Mouse (Mus musculus) lung, postnatal 25 days (tissue): Measurements from ENCODE around the gene Mc1r.
A peak's percentile ranks its signal among the peaks of the same experiment; 100 is the strongest.
"Not testable (repeated sequence)": the region's sequence is repeated elsewhere in the genome, so short reads cannot be mapped to it uniquely, and the experiment has no call there.

ENCODE experiments used
- DNase-seq: peaks from one replicate; pipeline ENCODE4 v3.0.0; 2022; ENCODE audit warnings: low spot score

Gene Mc1r

DNA sequence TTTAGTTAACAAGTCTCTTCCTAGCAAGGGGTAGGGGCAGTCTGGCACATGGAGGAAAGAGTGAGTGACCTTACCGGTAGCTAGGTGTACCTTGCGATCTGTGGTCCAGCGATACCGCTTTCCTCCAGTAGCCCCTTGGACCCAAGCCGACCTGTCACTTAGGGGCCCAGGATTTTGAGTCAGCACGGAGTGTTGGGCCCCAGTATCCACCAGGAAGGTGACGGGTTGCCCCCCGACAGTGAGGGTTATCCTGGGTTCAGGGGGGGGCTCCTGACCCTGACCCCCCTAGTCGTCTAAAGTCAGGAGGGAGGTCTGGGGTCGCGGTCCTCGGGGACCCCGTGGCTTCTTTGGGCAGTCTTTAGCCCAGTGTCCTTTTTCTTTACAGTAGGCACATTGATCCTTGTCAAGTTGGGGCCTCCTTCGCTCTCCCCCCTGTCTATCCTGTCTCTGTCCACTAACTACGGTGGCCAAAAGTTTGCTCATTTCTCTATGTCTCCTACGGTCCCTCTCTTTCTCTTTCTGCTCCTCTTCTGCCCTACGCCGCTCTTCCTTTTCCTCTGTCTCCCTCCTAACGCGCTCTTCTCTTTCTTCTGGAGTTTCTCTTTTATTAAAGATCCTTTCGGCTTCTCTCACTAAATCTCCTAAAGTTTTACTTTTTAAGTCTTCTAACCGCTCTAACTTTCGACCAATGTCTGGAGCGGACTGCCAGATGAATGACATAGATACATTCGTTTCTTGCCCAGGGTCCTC is 24.9 kb downstream of the Mc1r start:
- DNase-seq, result no peak

DNA sequence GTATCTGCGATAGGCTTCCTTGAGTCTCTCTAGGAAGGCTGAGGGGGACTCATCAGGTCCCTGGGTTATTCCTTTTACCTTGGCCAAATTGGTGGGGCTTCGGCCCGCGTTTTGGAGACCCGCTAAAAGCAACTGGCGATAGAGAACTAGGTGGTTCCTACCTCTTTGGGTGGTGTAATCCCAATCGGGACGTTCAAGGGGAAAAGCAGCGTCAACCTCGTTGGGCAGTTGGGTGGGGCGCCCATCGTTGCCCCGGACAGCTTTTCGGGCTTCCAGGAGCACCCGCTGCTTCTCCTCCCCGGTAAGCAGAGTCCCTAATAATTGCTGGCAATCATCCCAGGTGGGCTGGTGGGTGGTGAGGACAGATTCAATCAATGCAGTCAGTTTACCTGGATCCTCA is 25.5 kb downstream of the Mc1r start:
- no peak for DNase-seq

DNA sequence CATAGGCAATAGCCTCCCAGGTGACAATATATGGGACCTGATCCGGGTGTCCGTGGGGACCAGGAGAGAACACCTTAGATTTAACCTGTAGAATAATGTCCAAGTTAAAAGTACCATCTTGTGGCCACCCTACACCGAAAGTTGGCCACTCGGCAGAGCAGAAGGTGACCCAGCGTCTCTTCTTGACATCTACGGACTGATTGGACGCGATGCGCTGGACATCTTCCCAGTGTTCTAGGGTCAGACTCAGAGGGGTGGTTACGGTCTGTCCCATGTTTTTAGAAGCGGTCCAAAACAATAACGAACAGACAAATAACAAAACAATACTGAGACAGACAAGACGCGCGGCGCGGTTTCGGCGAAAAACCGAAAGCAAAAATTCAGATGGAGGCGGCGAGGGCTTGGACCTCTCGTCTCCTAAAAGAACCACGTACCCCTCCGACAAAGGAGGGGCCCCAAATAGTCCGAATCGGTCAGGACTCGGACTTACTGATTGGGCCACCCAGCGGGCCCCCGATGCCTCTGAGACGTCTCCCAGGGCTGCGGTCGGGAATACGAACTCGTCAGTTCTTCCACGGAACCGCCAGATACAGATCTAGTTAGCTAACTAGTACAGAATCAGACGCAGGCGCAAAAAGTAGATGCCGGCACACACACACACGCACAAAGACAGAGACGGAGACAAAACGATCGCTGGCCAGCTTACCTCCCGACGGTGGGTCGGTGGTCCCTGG is 26.5 kb downstream of the Mc1r start:
- DNase-seq, result not testable (repeated sequence)

DNA sequence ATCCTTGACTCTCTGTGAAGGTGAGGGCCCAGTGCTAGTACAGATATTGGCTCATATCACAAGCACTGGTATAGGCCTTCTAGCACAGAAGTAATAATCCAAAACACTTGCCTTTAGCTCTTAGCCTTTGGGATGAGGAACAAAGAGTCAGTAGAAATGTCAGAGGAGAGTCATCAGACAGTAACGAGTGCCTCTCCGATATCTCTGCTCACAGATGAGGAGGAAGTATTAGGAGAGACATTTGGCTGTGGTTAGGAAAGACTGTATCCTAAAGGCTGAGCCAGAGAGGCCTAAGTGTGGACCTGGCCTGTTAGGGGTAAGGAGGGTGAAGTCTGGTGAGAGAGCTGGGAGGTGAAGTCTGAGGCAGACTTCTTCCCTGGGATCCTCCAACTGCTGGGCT is 34.9 kb downstream of the Mc1r start:
- DNase-seq, result no peak

DNA sequence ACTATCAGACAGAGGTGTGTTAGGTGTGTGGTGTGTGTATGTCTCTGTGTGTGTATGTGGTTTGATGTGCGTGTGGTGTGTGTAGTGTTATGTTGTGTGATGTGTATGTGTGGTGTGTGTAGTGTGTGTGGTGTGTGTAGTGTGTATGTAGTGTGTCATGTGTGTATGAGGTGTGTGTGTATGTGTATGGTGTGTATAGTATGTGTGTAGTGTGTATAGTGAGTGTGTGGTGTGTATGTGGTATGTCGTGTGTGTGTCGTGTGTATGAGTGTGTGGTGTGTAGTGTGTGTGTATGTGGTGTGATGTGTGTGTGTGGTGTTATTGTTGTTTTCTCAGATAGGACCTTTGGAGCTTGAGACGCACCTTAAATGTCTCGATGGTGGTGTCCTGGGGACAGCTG is 35.4 kb downstream of the Mc1r start:
- DNase-seq, result no peak

DNA sequence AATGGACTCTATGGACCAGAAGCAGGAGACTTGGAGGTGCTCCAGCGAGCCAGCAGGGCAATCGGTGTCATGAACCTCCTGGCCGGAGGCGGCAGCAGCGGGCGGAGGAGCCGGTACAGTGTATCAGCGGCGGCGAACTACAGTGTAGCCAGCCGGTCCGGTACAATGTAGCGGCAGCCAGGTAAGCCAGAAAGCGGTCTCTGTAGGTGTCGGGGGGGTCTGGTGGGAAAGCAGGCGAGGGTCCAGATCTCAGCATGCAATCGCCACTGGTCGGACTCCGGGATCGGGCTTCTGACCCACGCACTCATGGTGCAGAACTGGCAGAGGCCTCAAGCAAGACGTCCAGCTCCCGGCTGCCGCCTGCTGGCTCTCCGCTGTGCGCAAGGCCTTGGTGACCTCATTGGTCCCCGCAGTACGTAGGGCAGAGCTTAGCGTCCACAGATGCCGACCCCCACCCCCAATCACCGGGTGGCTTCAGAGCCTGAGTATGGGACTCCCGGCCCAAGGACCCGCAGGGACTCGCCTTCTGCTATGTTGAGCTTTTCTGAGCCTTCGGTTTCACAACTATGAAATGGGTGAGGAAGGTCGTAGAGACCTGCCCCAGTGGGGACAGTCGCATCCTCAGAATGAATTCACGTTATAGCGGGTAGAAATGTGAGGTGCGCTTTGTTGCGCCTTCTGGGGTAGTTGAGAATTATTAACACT is 36.1 kb downstream of the Mc1r start:
- peak; percentile 90 for DNase-seq

DNA sequence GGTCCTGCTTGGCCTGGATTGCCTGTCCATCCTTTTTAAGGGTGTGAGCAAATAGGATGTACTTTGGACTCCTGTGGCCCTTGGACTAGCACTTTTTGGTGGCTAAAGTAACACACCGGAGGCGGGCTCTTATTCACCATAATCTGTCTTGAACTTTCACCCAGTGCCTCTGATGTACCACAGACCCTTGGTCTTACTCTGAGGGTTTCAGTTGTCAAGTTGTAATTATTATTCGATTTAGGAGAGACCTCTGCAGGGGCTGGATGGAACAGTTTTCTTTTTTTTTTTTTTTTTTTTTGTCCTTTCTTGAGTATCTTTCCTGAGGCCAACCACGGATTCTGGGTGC is 36.6 kb downstream of the Mc1r start:
- no peak for DNase-seq

DNA sequence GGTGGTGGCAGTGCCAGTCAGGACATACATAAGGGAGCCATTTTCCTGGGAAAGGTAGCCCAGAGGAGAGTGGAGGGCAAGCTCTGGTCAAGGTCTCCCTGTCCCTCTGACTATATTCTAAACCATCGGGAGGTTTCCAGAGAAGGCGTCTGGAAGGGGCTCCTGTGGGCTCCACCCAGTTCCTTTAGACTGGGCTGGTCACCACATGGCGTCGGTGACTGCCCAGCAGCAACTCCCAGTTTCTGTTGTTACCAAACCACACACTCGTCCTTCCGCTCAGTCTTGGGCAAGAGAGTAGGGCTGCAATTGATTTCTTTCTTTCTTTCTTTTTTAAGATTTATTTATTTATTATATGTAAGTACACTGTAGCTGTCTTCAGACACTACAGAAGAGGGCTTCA is 37.2 kb downstream of the Mc1r start:
- DNase-seq, result no peak

DNA sequence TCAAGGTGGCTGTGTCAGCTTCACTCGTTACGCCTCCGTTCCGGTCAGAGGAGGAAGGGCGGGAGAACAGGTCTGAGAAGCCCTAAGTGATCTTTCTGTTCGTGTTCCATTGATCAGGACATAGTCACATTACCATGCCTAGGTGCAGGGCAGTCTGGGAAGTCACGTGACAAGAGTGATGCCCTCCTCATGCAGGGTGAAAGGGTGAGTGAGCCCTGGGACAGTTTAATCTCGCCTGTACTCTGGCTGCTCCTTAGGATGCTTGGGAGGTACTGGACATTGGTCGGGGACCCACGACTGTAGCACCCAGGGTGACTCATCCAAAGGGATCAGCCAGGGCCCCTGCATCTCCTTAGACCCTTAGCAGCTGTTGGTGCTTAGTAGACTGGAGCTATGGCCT is 39.1 kb downstream of the Mc1r start:
- DNase-seq, result no peak

DNA sequence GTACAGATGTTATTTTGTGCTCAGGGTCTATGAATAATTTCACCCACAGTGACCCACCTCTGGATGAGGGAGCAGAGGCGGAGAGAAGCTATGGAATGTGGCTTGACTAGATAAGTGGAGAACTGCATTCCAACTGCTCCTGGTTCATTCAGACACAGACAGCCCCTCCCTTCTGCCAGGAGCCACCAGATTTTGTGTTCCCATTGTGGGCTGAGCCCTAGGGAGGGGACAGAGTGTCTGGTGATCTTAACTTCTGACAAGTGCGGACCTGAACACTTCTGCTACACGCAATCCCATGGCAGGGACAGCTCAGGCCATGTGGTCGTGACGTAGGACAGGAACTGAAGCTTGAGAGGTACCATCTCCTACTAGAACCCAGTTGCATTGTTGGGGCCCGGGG is 39.9 kb downstream of the Mc1r start:
- DNase-seq, result no peak

DNA sequence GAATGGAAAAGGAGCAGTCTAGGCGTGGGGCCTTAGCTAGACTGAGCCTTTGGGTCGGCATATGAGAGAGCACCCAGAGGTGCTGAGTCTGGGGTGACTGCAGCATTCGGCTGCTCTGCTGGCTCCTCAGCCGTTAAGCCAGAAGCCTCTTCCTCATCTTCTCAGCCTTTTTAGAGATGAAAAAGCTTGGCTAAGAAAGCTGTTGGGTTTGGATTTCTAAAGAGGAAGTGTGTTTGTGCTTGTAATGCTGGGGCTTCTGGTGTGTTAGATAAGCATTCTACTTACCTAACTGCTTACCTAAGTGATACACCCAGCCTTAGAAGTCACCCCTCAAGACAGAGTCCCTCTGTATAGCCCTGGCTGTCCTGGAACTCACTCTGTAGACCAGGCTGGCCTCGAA is 43.9 kb downstream of the Mc1r start:
- DNase-seq, result no peak

DNA sequence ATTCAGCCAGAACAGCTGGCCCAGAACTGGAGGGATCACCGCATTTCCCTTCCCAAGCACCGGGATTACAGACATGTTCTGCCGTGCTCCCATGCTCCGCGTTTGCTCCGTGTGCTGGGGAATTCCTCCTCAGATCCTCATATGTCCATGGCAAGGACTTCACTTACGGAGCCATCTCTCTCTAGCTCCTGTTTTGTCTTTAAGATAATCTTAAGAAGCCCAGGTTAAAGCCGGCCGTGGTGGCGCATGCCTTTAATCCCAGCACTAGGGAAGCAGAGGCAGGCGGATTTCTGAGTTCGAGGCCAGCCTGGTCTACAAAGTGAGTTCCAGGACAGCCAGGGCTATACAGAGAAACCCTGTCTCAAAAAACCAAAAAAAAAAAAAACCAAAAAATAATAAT is 44.8 kb downstream of the Mc1r start:
- not testable (repeated sequence) for DNase-seq

DNA sequence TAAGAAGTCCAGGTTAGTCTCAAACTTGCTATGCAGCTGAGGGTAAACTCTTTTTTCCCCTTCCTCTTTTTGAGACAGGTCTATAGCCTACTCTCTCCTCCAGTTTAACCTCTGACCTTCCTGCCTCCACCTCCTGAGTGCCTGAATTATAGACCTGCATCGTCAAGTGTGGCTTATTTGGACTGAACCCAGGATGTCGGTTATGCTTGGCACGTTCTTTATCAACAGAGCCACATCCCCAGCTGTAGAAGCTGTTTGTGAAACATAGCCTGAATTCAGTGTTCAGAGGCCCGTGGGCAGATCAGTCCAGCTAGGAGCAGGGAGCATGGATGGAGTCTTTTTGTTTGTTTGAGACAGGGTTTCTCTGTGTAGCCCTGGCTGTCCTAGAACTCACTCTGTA is 45.2 kb downstream of the Mc1r start:
- DNase-seq, result no peak

DNA sequence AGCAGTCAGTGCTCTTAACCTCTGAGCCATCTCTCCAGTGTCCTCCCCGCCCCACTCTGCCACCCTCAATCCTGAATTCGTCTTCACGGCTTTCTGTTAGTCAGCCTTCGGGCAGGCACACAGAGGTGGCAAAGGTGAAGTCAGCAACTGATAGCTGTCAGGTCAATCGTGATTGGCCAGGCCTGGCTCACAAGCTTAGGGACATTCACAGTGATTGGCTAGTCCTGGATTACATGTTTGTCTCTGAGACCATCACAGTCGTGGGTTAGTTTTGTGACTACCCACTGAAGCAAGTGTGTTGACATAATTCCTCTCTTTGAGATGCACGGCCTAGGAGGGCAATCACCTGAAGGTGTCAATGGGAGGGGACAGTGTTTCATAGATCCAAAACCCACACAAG is 46.4 kb downstream of the Mc1r start:
- DNase-seq, result no peak

DNA sequence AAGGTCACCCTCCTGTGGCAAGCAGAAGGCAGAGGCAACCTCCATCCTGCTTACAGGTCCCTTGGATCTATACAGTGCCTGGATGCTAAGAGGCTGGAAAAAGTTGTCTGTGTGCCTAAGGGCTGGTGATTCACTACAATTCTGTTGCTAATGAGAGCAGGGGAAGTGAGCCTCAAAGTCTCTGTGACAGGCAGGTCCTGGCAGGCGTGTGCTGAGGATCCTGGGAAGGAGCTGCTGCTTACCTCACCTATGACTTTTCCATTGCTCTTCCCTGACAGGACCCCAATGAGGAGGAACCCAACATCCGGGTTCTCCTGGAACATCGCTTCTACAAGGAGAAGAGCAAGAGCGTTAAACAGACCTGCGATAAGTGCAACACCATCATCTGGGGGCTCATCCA is 47.0 kb downstream of the Mc1r start:
- no peak for DNase-seq

DNA sequence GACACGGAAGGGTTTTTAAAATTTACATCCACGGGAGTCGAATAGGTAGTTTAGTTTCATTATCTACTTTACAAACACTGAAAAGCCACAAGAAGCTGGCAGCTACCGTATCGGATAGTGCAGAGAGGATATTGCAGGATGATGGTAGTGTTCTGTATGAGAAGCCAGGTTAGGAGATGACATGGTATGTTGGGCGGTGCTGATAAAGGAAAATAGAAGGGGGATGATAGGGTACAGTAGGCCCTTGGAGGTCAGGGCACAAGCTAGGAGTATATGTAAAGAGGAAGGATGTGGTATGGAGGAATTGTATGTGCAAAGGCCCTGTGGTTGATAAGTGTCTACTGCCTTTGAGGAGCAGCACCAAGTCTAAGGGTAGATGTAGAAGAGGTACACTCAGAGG is 47.7 kb downstream of the Mc1r start:
- DNase-seq, result no peak
